ENCODE assay signal across 15 mouse cellular contexts in the genomic region with DNA sequence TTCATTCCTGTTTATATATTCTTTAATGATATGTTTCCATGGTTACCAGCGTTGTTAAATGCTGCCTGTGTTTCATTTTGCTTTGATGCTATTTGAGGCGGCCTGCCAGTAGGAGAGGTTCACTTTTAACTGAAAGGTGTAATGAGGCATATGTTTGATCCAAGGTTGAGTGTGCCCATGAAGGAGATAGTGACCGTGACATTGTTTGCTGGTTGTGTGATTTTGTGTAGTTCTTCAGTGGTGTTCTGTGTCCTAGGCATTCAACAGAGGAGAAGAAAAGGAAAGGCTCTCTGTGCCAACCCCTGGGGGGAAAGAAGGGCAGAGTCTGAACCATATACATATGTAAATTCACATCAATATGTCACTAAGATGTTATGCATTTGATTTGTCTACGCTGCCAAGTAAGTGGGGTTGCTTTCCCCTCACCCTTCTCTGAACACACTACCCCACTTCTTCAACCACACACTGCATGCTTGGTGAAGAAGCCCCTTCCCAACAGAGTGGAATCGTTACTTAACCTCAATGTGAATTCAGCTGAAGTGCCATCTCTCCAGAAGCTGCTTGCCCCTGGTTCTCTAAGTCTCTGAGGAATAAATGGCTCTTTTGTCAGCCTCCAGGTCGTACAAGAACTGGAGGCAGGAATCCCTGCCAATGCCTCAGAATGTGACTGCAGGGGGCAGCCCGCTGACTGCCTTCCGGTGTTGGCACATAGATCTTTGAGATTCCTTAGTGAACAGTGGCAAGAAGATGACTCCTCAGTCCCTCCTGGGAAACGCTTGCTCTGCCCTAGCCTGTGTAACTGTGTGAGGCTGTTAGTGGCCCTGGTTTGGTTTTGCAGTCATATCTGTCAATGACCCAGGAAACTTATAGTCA.
DNase-seq lines count a peak whose midpoint lies in the region; ATAC-seq and TF ChIP-seq lines count a peak whose summit lies in the region.
"Had no signal": no experiment of that assay in that cellular context is flagged by ENCODE, and none has a peak within 500 bp of the region (broad histone marks: within the 10 kb centered on the region; RNA-seq: fewer than 3 reads in every experiment).

No protein-coding gene starts in this region.

- TF ChIP-seq CTCF in midbrain, postnatal 0 days (IDR thresholded peaks at IDR 0.05), result peak; percentile 28; the same call in 1 of the 2 replicates

- DNase-seq in heart, adult 11 months, result peak; percentile 67
- DNase-seq in heart, postnatal 36 days, result no peak
- peak; percentile 36 to 39 for DNase-seq in cerebellum, postnatal 14 days
- DNase-seq in midbrain, postnatal 0 days (ENCODE audit: low spot score), result peak; percentile 73
- no peak for DNase-seq in layer of hippocampus, adult 9-11 months
- DNase-seq in urinary bladder, postnatal 25 days (ENCODE audit: low spot score), result no peak
- DNase-seq in lung, postnatal 25 days (ENCODE audit: low spot score), result no peak
- DNase-seq: adrenal gland, postnatal 10 days; embryo, embryonic 11 days; heart, postnatal 10 days; kidney, adult 11 months; liver; lung, postnatal 10 days; right cerebral cortex, adult 18-20 months had no signal

- intact Hi-C loops in heart, postnatal 36 days (cut with DNase I), result no loop called here

- H3K4me1 ChIP-seq in hindbrain, embryonic 13.5 days (replicated peaks), result peaks cover 11% of the 10 kb centered on the region
- H3K4me1 ChIP-seq in midbrain, postnatal 0 days (ENCODE audit: insufficient read depth, low read length), result no peaks in the 10 kb centered on the region

- whole genome bisulfite sequencing in hindbrain, embryonic 13.5 days, result 27% methylated on average over 9 of the region's 9 CpGs
- WGBS in midbrain, postnatal 0 days, result 21% methylated on average over 9 of the region's 9 CpGs

- H3K9me3 ChIP-seq in hindbrain, embryonic 13.5 days, result no peaks in the 10 kb centered on the region
- no peaks in the 10 kb centered on the region for H3K9me3 ChIP-seq in midbrain, postnatal 0 days (ENCODE audit: low read length)

- no peaks in the 10 kb centered on the region for H3K36me3 ChIP-seq in hindbrain, embryonic 13.5 days
- no peaks in the 10 kb centered on the region for H3K36me3 ChIP-seq in midbrain, postnatal 0 days (ENCODE audit: insufficient read depth, low read length)

- peak; percentile 81 for ATAC-seq in hindbrain, embryonic 13.5 days (ENCODE audit: low FRiP score)
- ATAC-seq in midbrain, postnatal 0 days (ENCODE audit: low FRiP score), result peak; percentile 66

- no peaks in the 10 kb centered on the region for H3K27me3 ChIP-seq in hindbrain, embryonic 13.5 days
- no peaks in the 10 kb centered on the region for H3K27me3 ChIP-seq in midbrain, postnatal 0 days (ENCODE audit: insufficient read depth, low read length)

- no peak overlapping the region for H3K9ac ChIP-seq in hindbrain, embryonic 13.5 days
- no peak overlapping the region for H3K9ac ChIP-seq in midbrain, postnatal 0 days (replicated peaks; ENCODE audit: low read length, poor library complexity, severe bottlenecking)

- peak overlapping the region; percentile 5 for H3K27ac ChIP-seq in hindbrain, embryonic 13.5 days
- no peak overlapping the region; the same call in 1 of the 2 replicates for H3K27ac ChIP-seq in midbrain, postnatal 0 days (ENCODE audit: low read depth, low read length)

- no peak overlapping the region for H3K4me2 ChIP-seq in hindbrain, embryonic 13.5 days
- H3K4me2 ChIP-seq in midbrain, postnatal 0 days (ENCODE audit: low read depth, low read length, poor library complexity, severe bottlenecking), result no peak overlapping the region

- H3K4me3 ChIP-seq in hindbrain, embryonic 13.5 days, result no peak overlapping the region
- no peak overlapping the region for H3K4me3 ChIP-seq in midbrain, postnatal 0 days (ENCODE audit: low read depth, low read length)

Comparison
In these comparisons a context has a peak if more than half of its experiments do, and no peak if none do; other contexts are left out.
1. DNase-seq: peak in heart, adult 11 months (single experiment), cerebellum, postnatal 14 days (2 of 2) and midbrain, postnatal 0 days (single experiment); none in heart, postnatal 36 days (0 of 2), layer of hippocampus, adult 9-11 months (single experiment), urinary bladder, postnatal 25 days (single experiment) and lung, postnatal 25 days (single experiment).